Mouse (Mus musculus) liver, postnatal 0 days (tissue): ENCODE measurements around the gene Prdm2. TPM values are rescaled to one million over a fixed set of nuclear protein-coding genes. Genes with fewer than 3 reads are reported as not detected.

Experiments used
- ATAC-seq: fragments of 200-750 bp; cut with Nextera tagmentation; 2 replicates; pipeline ENCODE4 v1.8.0; 2017; ENCODE audit warnings: mild to moderate bottlenecking, moderate library complexity
- DNase-seq: peaks from one replicate; pipeline ENCODE4 v3.0.0-alpha.2; 2016
- H3K27ac ChIP-seq: fragments of 300-500 bp; sonication (generic); 2 replicates; pipeline ENCODE4 v1.5.1; 2014; ENCODE audit warnings: antibody characterized with exemption, moderate library complexity, mild to moderate bottlenecking, low read depth
- H3K27me3 ChIP-seq: fragments of 300-500 bp; sonication (generic); 2 replicates; pipeline ENCODE4 v1.6.1; 2014; ENCODE audit warnings: low read length, control low read depth, mixed read lengths; ENCODE audit not compliant: insufficient read depth
- H3K36me3 ChIP-seq: fragments of 300-500 bp; sonication (generic); replicated peaks from 2 replicates; pipeline ENCODE4 v1.6.1; 2014; ENCODE audit warnings: mild to moderate bottlenecking, control low read depth, low read length, moderate library complexity, mixed read lengths; ENCODE audit not compliant: insufficient read depth
- H3K4me1 ChIP-seq: fragments of 300-500 bp; sonication (generic); 2 replicates; pipeline ENCODE4 v1.6.1; 2014; ENCODE audit warnings: antibody characterized with exemption, mild to moderate bottlenecking, control low read depth; ENCODE audit not compliant: insufficient read depth
- H3K4me2 ChIP-seq: fragments of 300-500 bp; sonication (generic); 2 replicates; pipeline ENCODE4 v1.6.1; 2014; ENCODE audit warnings: low read depth, mild to moderate bottlenecking, low read length, moderate library complexity, mixed read lengths
- H3K4me3 ChIP-seq: fragments of 300-500 bp; sonication (generic); 2 replicates; pipeline ENCODE4 v1.5.1; 2014; ENCODE audit warnings: low read depth, low read length
- H3K9ac ChIP-seq: fragments of 300-500 bp; sonication (generic); replicated peaks from 2 replicates; pipeline ENCODE4 v1.6.1; 2014; ENCODE audit warnings: mild to moderate bottlenecking, moderate library complexity
- H3K9me3 ChIP-seq: fragments of 300-500 bp; sonication (generic); 2 replicates; pipeline ENCODE4 v1.6.1; 2016; ENCODE audit warnings: mild to moderate bottlenecking, control low read depth, low read length, mixed read lengths
- CTCF ChIP-seq: sonication (generic); IDR thresholded peaks from 2 replicates; pipeline ENCODE4 v1.5.1; 2016; ENCODE audit warnings: antibody characterized with exemption, low read depth
- EP300 ChIP-seq: IDR thresholded peaks from 2 replicates; pipeline ENCODE4 v1.6.1; 2016; ENCODE audit warnings: antibody characterized with exemption, low read depth, mild to moderate bottlenecking
- WGBS: fragments of 180-500 bp; shearing (Covaris S2); extraction: QIAGEN DNeasy Blood & Tissue Kit; methylation state at CpG from one replicate; pipeline ENCODE4 v1.1.7; 2014; ENCODE audit not compliant: insufficient replicate concordance; 5-methylcytosine and 5-hydroxymethylcytosine counted together
- polyA plus RNA-seq: library from polyadenylated mRNA; unstranded; fragments of >200 nt; fragmentation: Nextera tagmentation; extraction: Ambion mirVana; gene quantifications from 2 replicates; pipeline ENCODE4 v1.2.1, GENCODE M21; 2015

Gene Prdm2
- polyA plus RNA-seq, 1 experiment from 2014 or later = 4.1 TPM

GRCm38 (mm10) chr4:143188571-143189191, 24.1 kb downstream of the Prdm2 start:
- H3K36me3 ChIP-seq = no peaks in the 10 kb centered on the region
- H3K4me2 ChIP-seq = peak overlapping the region; percentile 40
- DNase-seq (no peak), ATAC-seq (peak; percentile 53)
- H3K4me3 ChIP-seq = peak overlapping the region; percentile 3; the same call in 1 of the 2 replicates
- no peak overlapping the region for H3K9ac ChIP-seq
- no peaks in the 10 kb centered on the region for H3K9me3 ChIP-seq
- TF ChIP-seq CTCF (no peak), EP300 (no peak)
- H3K27ac ChIP-seq = peak overlapping the region; percentile 61
- peaks cover 38% of the 10 kb centered on the region for H3K4me1 ChIP-seq
- no peaks in the 10 kb centered on the region for H3K27me3 ChIP-seq
- WGBS = 39% methylated on average over 5 of the region's 5 CpGs

GRCm38 (mm10) chr4:143186066-143186465, 26.7 kb downstream of the Prdm2 start:
- Histone ChIP-seq H3K4me1 (peaks cover 29% of the 10 kb centered on the region), H3K27me3 (no peaks in the 10 kb centered on the region), H3K4me3 (no peak overlapping the region), H3K4me2 (no peak overlapping the region), H3K9me3 (no peaks in the 10 kb centered on the region), H3K27ac (peak overlapping the region; percentile 55), H3K36me3 (no peaks in the 10 kb centered on the region), H3K9ac (no peak overlapping the region)
- ATAC-seq (no peak), DNase-seq (no peak)
- TF ChIP-seq EP300 (no peak), CTCF (no peak)

- H3K27me3 ChIP-seq = no peaks in the 10 kb centered on the region
- peaks cover 23% of the 10 kb centered on the region for H3K4me1 ChIP-seq
- TF ChIP-seq CTCF (no peak), EP300 (no peak)
- 0 out of 2 replicates have a peak, but pooled peaks cover under 1% of the 10 kb centered on the region for H3K36me3 ChIP-seq
- 0 out of 2 replicates have a peak, but pooled peaks have one; percentile 10 for ATAC-seq
- 59% methylated on average over 9 of the region's 9 CpGs for WGBS
- H3K9me3 ChIP-seq = no peaks in the 10 kb centered on the region
- H3K4me2 ChIP-seq = no peak overlapping the region
- H3K27ac ChIP-seq = peak overlapping the region; percentile 55
- H3K4me3 ChIP-seq = no peak overlapping the region
- no peak overlapping the region for H3K9ac ChIP-seq
- DNase-seq = no peak
Measured at GRCm38 (mm10) chr4:143185496-143185895, 27.3 kb downstream of the Prdm2 start.

GRCm38 (mm10) chr4:143183141-143183540, 29.7 kb downstream of the Prdm2 start:
- Histone ChIP-seq H3K27ac (no peak overlapping the region), H3K9me3 (no peaks in the 10 kb centered on the region), H3K36me3 (peaks cover 8% of the 10 kb centered on the region; the same call in 1 of the 2 replicates), H3K27me3 (no peaks in the 10 kb centered on the region), H3K9ac (no peak overlapping the region), H3K4me1 (peaks cover 11% of the 10 kb centered on the region), H3K4me3 (no peak overlapping the region), H3K4me2 (no peak overlapping the region)
- ATAC-seq (no peak), DNase-seq (no peak)
- TF ChIP-seq EP300 = no peak
- TF ChIP-seq CTCF = no peak
- WGBS = 84% methylated on average over 6 of the region's 6 CpGs

- H3K9ac ChIP-seq = no peak overlapping the region
- H3K36me3 ChIP-seq = peaks cover 8% of the 10 kb centered on the region
- no peaks in the 10 kb centered on the region for H3K27me3 ChIP-seq
- H3K4me2 ChIP-seq = no peak overlapping the region
- TF ChIP-seq CTCF (no peak), EP300 (no peak)
- H3K27ac ChIP-seq = no peak overlapping the region
- peaks cover 4% of the 10 kb centered on the region; the same call in 1 of the 2 replicates for H3K4me1 ChIP-seq
- 76% methylated on average over 5 of the region's 5 CpGs for WGBS
- no peak for DNase-seq
- ATAC-seq = no peak
- H3K4me3 ChIP-seq = no peak overlapping the region
- H3K9me3 ChIP-seq = no peaks in the 10 kb centered on the region
Measured at GRCm38 (mm10) chr4:143180731-143181130, 32.1 kb downstream of the Prdm2 start.

GRCm38 (mm10) chr4:143171600-143172290, 41.0 kb downstream of the Prdm2 start:
- TF ChIP-seq EP300 (no peak), CTCF (no peak)
- Histone ChIP-seq H3K27me3 (no peaks in the 10 kb centered on the region), H3K27ac (no peak overlapping the region), H3K9me3 (no peaks in the 10 kb centered on the region), H3K36me3 (peaks cover 18% of the 10 kb centered on the region), H3K4me3 (no peak overlapping the region), H3K9ac (no peak overlapping the region), H3K4me1 (no peaks in the 10 kb centered on the region), H3K4me2 (no peak overlapping the region)
- DNase-seq (no peak), ATAC-seq (no peak)
- 60% methylated on average over 4 of the region's 4 CpGs for WGBS
